Mouse (Mus musculus) intestine, embryonic 15.5 days (tissue): ENCODE results near the gene Tmem186. TPM values are rescaled to one million over a fixed set of nuclear protein-coding genes. Genes with fewer than 3 reads are reported as not detected.

Experiments used
- ATAC-seq: fragments of 200-750 bp; cut with Nextera tagmentation; 2 replicates; pipeline ENCODE4 v1.8.0; 2017; ENCODE audit warnings: moderate TSS enrichment, moderate library complexity
- H3K27ac ChIP-seq: fragments of 300-500 bp; sonication (generic); 2 replicates; pipeline ENCODE4 v1.5.1; 2015; ENCODE audit warnings: mild to moderate bottlenecking, inconsistent platforms
- H3K27me3 ChIP-seq: fragments of 300-500 bp; sonication (generic); replicated peaks from 2 replicates; pipeline ENCODE4 v1.6.1; 2015; ENCODE audit warnings: inconsistent platforms
- H3K36me3 ChIP-seq: fragments of 300-500 bp; sonication (generic); 2 replicates; pipeline ENCODE4 v1.6.1; 2015; ENCODE audit warnings: inconsistent platforms
- H3K4me1 ChIP-seq: fragments of 300-500 bp; sonication (generic); replicated peaks from 2 replicates; pipeline ENCODE4 v1.6.1; 2015; ENCODE audit warnings: inconsistent platforms
- H3K4me2 ChIP-seq: fragments of 300-500 bp; sonication (generic); replicated peaks from 2 replicates; pipeline ENCODE4 v1.6.1; 2015; ENCODE audit warnings: mild to moderate bottlenecking, inconsistent platforms
- H3K4me3 ChIP-seq: fragments of 300-500 bp; sonication (generic); replicated peaks from 2 replicates; pipeline ENCODE4 v1.5.1; 2015; ENCODE audit warnings: inconsistent platforms
- H3K9ac ChIP-seq: fragments of 300-500 bp; sonication (generic); 2 replicates; pipeline ENCODE4 v1.6.1; 2015; ENCODE audit warnings: inconsistent platforms
- H3K9me3 ChIP-seq: fragments of 300-500 bp; sonication (generic); 2 replicates; pipeline ENCODE4 v1.6.1; 2016; ENCODE audit warnings: inconsistent platforms
- WGBS: fragments of 180-500 bp; shearing (Covaris S2); methylation state at CpG from one replicate; pipeline ENCODE4 v1.1.7; 2015; 5-methylcytosine and 5-hydroxymethylcytosine counted together
- polyA plus RNA-seq: library from polyadenylated mRNA; unstranded; fragments of >200 nt; fragmentation: Nextera tagmentation; extraction: Ambion mirVana; gene quantifications from 2 replicates; pipeline ENCODE4 v1.2.1, GENCODE M21; 2015

Gene Tmem186
- polyA plus RNA-seq, 1 experiment from 2014 or later: 22.2 TPM

DNA sequence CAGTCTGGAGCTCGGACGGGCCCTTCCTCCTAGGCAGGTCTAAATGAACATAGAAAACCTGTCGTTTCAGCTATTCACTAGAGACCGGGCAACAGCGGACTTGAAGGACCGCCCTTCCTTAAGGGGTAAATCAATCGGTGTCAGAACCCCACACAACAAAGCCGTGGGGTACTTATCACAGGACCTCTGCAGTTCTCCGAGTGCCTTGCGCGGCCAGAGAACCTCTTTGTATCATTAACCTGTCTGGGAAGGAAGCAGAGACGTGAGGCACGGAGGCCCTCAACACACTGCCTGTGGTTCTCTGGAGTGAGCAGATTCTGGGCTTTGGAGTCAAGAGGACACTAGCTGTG is 670 bp downstream of the Tmem186 start:
- under 1% methylated on average over 13 of the region's 13 CpGs for WGBS
- H3K27me3 ChIP-seq: no peaks in the 10 kb centered on the region
- peaks cover 10% of the 10 kb centered on the region; the same call in 1 of the 2 replicates for H3K36me3 ChIP-seq
- peak overlapping the region; percentile 89 for H3K9ac ChIP-seq
- H3K4me3 ChIP-seq: peak overlapping the region; percentile 78
- H3K27ac ChIP-seq: peak overlapping the region; percentile 92
- H3K4me2 ChIP-seq: peak overlapping the region; percentile 64
- H3K9me3 ChIP-seq: no peaks in the 10 kb centered on the region
- H3K4me1 ChIP-seq: peaks cover 23% of the 10 kb centered on the region
- peak; percentile 16 for ATAC-seq

DNA sequence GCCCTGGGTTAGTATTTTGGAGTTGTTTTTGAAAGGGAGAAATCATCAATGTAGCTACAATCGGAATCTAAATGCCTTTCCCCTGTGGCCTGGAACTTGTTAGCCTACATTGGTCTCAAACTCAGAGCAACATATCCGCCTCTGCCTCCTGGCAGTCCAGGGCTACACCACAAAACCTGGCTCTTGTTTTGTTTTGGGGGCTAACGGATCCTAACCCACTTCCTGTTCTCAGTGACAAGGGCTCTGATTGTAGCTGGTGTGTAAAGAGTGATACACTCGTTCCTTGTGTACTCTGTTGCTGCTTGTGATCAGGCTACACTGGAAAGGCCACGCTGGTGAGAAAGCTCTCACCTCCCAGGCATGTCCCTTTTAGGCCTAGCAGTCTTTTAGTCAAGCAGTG is 6.1 kb downstream of the Tmem186 start:
- Histone ChIP-seq H3K9ac (no peak overlapping the region), H3K4me3 (no peak overlapping the region), H3K27me3 (no peaks in the 10 kb centered on the region), H3K9me3 (no peaks in the 10 kb centered on the region), H3K4me1 (peaks cover 13% of the 10 kb centered on the region), H3K27ac (no peak overlapping the region), H3K4me2 (no peak overlapping the region), H3K36me3 (peaks cover 7% of the 10 kb centered on the region; the same call in 1 of the 2 replicates)
- ATAC-seq: no peak
- WGBS: 85% methylated on average over 5 of the region's 5 CpGs

DNA sequence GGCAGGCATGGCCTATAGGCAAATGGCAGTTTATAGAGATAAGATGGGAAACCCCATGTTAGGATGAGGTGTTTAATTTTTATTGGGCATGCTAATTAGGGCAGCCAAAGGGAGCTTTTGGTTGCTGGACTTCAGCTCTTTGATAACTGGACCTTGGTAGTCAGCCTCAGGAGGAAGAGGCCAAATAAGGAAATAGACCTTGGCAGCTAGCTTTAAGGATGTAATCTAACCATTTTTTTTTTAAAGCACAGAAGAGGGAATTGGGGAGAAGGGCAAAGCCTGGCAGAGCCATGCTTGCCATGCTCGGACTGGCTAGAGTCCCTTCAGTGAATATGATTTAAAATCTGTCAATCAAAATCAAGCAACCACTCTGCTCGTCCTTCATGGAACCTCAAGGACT is 7.1 kb downstream of the Tmem186 start:
- Histone ChIP-seq H3K9ac (no peak overlapping the region), H3K4me3 (no peak overlapping the region), H3K9me3 (no peaks in the 10 kb centered on the region), H3K4me1 (0 out of 2 replicates have a peak, but pooled peaks cover 6% of the 10 kb centered on the region), H3K4me2 (no peak overlapping the region), H3K36me3 (peaks cover 7% of the 10 kb centered on the region; the same call in 1 of the 2 replicates), H3K27me3 (no peaks in the 10 kb centered on the region), H3K27ac (no peak overlapping the region)
- 78% methylated on average over 2 of the region's 2 CpGs for WGBS
- ATAC-seq: peak; percentile 18; the same call in 1 of the 2 replicates

DNA sequence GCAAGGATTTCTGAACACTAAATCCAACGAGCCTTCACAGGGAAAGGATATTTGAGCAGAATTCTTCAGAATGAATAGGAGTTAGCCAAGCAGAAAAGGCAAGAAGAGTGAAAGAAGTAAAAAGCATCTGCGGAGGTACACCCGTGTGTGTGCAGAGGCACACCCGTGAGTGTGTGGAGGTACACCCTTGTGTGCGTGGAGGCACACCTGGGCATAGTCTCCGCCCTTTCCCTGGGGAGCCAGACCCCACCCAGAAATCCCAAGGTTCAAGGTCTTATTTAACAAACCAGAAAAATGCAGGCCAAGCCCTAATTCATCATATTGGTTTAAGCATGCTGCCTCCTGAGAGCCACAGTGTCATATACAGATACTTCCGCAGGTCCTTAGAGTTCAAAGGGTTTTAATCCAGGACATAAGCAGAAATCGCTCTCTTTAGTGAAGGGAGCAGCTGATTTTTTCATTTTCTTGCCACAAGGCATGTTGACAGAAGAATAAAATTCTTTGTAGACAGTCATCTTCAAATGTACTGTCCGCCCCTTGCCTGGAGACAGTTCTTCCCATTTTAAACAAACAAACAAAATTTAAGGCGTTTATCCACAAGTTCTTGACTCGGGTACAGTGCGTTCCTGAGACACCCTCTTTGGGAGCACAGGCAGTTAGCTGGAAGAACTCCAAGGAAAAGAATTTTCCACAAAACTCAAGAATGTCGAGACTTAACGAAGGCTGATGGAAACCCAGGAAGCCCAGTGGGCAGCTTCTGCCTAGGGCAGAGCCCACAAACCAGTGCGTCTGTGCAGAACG is 17.0 kb downstream of the Tmem186 start:
- Histone ChIP-seq H3K4me1 (peaks cover 12% of the 10 kb centered on the region; the same call in 1 of the 2 replicates), H3K9ac (no peak overlapping the region), H3K36me3 (no peaks in the 10 kb centered on the region), H3K4me3 (no peak overlapping the region), H3K27me3 (no peaks in the 10 kb centered on the region), H3K9me3 (no peaks in the 10 kb centered on the region), H3K27ac (peak overlapping the region; percentile 13), H3K4me2 (no peak overlapping the region)
- WGBS: 45% methylated on average over 16 of the region's 16 CpGs
- ATAC-seq: peak; percentile 89

DNA sequence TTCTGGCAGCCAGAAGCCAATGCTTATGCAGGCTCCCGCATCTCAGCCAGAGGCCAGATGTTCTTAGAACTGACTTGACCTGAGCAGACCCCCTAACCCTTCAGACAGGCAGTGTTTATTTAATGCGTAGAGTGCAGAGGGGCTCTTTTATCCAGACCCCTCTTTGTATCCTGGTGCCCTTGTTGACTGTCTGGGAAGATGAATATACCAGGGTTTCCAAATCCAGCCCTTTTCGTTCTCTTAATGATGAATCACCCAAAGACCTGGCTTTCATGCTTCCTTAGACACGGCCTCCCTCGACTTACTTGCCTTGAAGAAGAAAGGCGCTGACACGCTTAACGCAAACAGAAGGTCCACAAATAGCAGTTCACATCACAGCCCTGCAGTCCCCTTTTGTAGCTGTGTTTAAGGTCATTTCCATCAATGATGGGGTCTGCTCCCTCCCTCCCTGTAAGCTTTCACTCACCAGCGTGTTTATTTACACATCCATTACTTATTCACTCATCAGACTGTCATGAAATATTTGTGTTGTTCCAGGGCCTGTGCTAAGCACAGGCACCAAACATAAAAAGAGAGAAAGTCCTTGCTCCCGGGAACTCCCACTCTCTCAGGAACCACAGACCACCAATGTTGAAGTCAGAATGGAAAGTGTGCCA is 17.7 kb downstream of the Tmem186 start:
- no peaks in the 10 kb centered on the region for H3K36me3 ChIP-seq
- H3K9me3 ChIP-seq: no peaks in the 10 kb centered on the region
- H3K27ac ChIP-seq: peak overlapping the region; percentile 13; the same call in 1 of the 2 replicates
- no peaks in the 10 kb centered on the region for H3K27me3 ChIP-seq
- peaks cover 12% of the 10 kb centered on the region; the same call in 1 of the 2 replicates for H3K4me1 ChIP-seq
- H3K4me3 ChIP-seq: no peak overlapping the region
- no peak overlapping the region for H3K4me2 ChIP-seq
- peak; percentile 35; the same call in 1 of the 2 replicates for ATAC-seq
- no peak overlapping the region for H3K9ac ChIP-seq
- 23% methylated on average over 10 of the region's 10 CpGs for WGBS

DNA sequence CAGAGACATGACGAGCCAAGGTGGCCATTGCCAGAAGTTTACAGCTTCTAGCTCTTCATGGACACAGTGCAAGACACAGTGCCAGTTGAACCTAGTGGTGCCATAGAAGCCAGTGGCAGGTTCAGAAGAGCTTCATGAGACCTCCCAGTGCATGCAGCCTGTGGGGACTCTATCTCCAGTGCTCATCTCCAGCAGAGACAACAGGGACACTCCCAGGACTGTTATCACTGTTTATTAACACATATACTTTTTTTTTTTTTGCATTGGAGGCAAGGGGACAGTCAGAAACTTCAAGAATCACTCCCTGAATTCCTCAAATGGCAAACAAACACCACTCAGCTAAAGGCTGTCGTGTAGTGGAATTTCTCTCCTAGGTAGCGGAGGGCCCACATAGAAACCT is 24.1 kb downstream of the Tmem186 start:
- 83% methylated on average over 3 of the region's 3 CpGs for WGBS
- Histone ChIP-seq H3K36me3 (peaks cover 7% of the 10 kb centered on the region; the same call in 1 of the 2 replicates), H3K4me1 (no peaks in the 10 kb centered on the region), H3K27me3 (no peaks in the 10 kb centered on the region), H3K4me2 (no peak overlapping the region), H3K27ac (no peak overlapping the region), H3K9ac (no peak overlapping the region), H3K9me3 (no peaks in the 10 kb centered on the region), H3K4me3 (no peak overlapping the region)
- ATAC-seq: no peak

DNA sequence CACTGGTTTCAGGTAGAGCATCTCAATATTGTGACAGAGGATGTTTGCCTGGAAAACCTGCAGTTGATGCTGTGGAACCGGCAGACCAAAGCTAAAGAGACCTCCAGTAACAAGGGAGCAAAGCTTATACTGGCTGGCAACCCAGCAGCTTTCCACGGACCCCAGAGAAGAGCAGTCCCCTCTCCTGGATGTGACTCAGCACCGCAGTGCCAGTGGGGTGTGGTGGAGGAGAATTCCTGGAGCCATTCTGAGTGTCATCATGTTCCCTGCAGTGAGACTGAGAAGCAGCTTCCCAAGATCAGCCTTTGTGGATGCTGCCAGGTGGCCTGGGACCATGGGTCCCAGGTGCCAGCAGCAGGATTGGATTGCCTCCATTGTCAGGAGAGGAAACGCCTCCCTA is 24.5 kb downstream of the Tmem186 start:
- H3K4me1 ChIP-seq: no peaks in the 10 kb centered on the region
- no peak overlapping the region for H3K4me2 ChIP-seq
- peaks cover 7% of the 10 kb centered on the region; the same call in 1 of the 2 replicates for H3K36me3 ChIP-seq
- H3K9ac ChIP-seq: no peak overlapping the region
- no peaks in the 10 kb centered on the region for H3K9me3 ChIP-seq
- no peak; the same call in 1 of the 2 replicates for ATAC-seq
- H3K27ac ChIP-seq: no peak overlapping the region
- no peak overlapping the region for H3K4me3 ChIP-seq
- no peaks in the 10 kb centered on the region for H3K27me3 ChIP-seq
- WGBS: 82% methylated on average over 4 of the region's 4 CpGs

DNA sequence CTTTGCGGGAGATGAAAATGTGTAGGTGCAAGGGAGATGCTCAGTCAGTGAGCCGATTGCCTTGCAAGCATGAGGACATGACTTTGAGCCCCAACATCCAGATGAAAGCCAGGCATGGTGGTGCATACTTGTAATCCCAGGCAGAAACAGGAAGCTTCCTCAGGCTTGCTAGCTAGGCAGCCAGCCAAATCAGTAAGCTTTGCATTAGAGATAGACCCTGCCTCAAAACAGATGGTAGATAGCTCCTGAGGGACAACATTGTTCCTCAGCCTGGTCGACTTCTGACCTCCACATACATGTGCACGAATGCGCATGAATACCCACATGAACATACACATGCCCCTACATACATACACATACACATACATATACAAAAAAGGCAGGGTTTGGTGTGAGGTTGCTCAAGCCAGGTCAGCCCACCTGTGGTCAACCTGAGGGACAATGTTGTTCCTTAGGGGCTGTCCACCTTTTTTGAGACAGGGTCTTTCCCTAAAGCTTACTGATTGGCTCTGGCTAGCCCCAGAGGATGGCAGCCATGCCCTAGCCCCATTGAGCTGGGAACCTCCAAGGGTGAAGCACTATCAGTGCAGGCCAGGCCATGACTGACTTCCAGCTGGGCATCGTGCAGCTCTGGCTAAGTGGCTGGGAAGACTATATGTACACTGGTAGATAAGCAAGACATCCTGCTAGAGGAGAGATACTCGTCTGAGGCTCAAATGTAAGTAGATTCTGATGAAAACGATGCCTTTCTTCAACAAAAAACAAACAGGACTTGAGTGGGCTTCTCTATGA is 25.1 kb downstream of the Tmem186 start:
- no peak overlapping the region for H3K27ac ChIP-seq
- ATAC-seq: peak; percentile 68; the same call in 1 of the 2 replicates
- H3K9ac ChIP-seq: no peak overlapping the region
- H3K4me1 ChIP-seq: no peaks in the 10 kb centered on the region
- no peaks in the 10 kb centered on the region for H3K27me3 ChIP-seq
- H3K4me2 ChIP-seq: no peak overlapping the region
- peaks cover 7% of the 10 kb centered on the region; the same call in 1 of the 2 replicates for H3K36me3 ChIP-seq
- H3K4me3 ChIP-seq: no peak overlapping the region
- H3K9me3 ChIP-seq: no peaks in the 10 kb centered on the region
- 83% methylated on average over 8 of the region's 8 CpGs for WGBS

DNA sequence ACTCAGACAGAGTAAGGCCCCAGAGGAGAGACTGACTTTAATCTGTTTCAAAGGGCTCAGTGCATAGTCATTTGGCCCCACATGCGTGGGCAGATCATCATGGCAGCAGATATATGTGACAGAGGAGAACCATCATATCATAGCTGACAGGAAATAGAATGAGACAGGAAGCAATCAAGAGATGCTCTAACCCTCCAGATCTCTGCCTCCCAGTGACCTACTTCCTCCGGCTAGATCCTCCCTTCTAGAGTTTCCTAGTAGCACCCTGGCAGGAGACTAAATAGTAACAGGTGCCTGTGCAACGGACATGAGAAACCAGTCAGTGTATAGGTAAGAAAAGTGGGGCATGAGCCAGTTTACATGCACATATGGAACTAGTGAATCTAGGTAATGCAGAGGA is 27.1 kb downstream of the Tmem186 start:
- Histone ChIP-seq H3K4me1 (no peaks in the 10 kb centered on the region), H3K27ac (no peak overlapping the region), H3K36me3 (peaks cover 8% of the 10 kb centered on the region), H3K4me2 (no peak overlapping the region), H3K4me3 (no peak overlapping the region), H3K9ac (no peak overlapping the region), H3K9me3 (no peaks in the 10 kb centered on the region), H3K27me3 (no peaks in the 10 kb centered on the region)
- ATAC-seq: no peak
- 84% methylated on average over 3 of the region's 3 CpGs for WGBS

DNA sequence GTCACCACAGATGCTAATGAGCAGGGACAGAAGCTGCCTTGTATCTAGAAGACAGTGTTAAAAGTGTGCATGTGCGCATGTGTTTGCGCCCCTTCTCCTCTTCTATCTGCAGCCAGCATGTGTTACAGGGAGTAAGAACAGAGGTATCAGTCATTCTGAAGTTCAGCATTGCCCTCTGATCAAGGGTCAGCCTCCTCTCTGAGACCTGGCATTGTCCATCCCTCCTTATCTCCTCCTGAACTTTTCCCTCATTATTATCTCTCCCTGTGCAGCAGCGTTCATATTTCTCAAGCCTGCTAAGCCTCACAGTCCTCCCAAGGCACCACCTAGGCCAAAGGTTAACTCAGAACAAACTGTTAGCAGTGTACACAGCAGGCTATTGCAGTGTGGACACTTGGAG is 33.7 kb downstream of the Tmem186 start:
- Histone ChIP-seq H3K27ac (peak overlapping the region; percentile 42), H3K4me3 (no peak overlapping the region), H3K4me1 (0 out of 2 replicates have a peak, but pooled peaks cover 3% of the 10 kb centered on the region), H3K36me3 (peaks cover 4% of the 10 kb centered on the region; the same call in 1 of the 2 replicates), H3K4me2 (no peak overlapping the region), H3K27me3 (no peaks in the 10 kb centered on the region), H3K9ac (no peak overlapping the region), H3K9me3 (no peaks in the 10 kb centered on the region)
- 51% methylated on average over 3 of the region's 3 CpGs for WGBS
- peak; percentile 92 for ATAC-seq

DNA sequence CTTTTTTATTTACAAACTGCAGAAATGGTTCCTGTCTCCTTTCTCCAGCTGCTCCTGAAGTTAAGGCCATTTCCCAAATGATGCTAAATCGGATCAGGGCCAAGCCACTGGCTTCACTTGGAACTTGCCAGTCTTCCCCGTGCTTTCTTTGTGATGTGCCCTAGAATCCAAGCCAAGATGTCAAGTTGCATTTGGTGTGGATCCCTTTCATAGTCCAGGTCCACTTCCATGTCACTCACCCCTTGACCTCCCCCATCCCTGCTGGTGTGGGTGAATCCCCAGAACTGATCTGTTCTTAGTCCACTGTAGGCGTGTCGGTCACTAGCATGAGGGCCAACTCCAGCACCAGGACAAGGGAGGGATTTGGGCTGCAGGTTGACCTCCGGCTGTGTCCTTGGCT is 40.0 kb downstream of the Tmem186 start:
- H3K36me3 ChIP-seq: no peaks in the 10 kb centered on the region
- H3K4me2 ChIP-seq: no peak overlapping the region
- 0 out of 2 replicates have a peak, but pooled peaks cover 3% of the 10 kb centered on the region for H3K4me1 ChIP-seq
- H3K4me3 ChIP-seq: no peak overlapping the region
- no peak for ATAC-seq
- no peaks in the 10 kb centered on the region for H3K9me3 ChIP-seq
- WGBS: 90% methylated on average over 5 of the region's 5 CpGs
- H3K27ac ChIP-seq: no peak overlapping the region
- H3K27me3 ChIP-seq: no peaks in the 10 kb centered on the region
- H3K9ac ChIP-seq: no peak overlapping the region

DNA sequence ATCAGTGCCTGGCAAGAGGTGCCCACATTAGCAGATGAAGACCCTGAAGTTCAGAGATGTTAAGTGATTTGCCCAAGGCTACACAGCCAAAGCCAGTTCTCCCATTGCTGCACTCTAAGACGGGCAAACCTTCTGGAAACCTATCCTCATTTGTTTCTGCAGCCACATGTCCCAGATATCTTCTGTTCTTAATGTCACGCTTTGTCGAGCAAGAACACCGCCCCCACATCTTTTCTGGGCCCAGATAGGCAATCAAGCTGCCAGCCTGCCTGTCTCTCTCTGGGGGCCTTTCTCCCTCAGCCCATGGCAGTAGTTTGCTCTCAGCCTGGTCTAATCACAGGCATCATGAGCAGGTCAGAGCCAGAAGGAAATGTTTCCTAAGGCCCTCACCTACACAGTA is 41.2 kb downstream of the Tmem186 start:
- H3K9ac ChIP-seq: no peak overlapping the region
- H3K9me3 ChIP-seq: no peaks in the 10 kb centered on the region
- H3K4me1 ChIP-seq: no peaks in the 10 kb centered on the region
- no peak overlapping the region for H3K27ac ChIP-seq
- H3K4me2 ChIP-seq: no peak overlapping the region
- H3K27me3 ChIP-seq: no peaks in the 10 kb centered on the region
- 88% methylated on average over 4 of the region's 4 CpGs for WGBS
- H3K4me3 ChIP-seq: no peak overlapping the region
- ATAC-seq: no peak
- no peaks in the 10 kb centered on the region for H3K36me3 ChIP-seq
